Mouse (Mus musculus): Measurements from ENCODE around the gene St6galnac3.

The St6galnac3 gene

DNA sequence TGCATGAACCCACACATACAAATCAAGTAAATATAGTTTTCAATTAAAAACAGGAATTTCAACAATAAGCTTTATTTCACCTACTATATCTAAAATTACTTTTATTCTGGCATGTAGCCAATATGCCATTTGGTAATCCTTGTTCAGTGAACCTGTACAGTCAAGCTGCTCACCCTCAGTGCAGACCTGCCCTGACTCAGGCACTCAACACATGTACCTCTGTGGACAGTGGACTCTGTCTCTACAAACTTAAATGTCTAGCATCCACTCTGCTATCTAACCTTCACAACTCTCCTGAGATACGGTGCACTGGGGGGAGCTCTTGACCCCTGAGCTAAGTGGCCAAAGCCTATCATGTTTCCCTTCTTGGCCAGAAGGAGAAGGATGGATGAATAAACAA, 137.4 kb downstream of the St6galnac3 start:
- DNase-seq (ENCODE audit: low spot score in 2 of 2), result no peak

DNA sequence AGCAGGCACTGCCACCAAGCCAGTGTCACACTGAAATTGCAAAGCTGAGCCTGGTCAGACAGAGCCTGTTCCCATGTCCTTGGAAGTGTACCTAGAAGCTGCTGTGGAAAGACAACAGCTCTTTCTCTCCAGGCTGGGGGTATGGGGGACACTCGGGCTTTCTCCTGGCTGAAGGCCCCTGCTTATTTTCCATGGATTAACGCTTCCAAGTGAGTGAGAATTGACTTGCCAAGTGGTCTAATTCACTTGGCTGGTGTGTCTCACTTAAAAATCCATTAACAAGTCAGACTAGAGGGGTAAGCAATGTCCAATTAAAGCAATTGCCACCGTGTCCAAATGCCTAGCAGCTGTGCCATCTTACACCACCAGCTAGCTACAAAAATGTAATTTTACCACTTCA, 140.1 kb downstream of the St6galnac3 start:
- no peak for DNase-seq (ENCODE audit: low spot score in 2 of 2)

DNA sequence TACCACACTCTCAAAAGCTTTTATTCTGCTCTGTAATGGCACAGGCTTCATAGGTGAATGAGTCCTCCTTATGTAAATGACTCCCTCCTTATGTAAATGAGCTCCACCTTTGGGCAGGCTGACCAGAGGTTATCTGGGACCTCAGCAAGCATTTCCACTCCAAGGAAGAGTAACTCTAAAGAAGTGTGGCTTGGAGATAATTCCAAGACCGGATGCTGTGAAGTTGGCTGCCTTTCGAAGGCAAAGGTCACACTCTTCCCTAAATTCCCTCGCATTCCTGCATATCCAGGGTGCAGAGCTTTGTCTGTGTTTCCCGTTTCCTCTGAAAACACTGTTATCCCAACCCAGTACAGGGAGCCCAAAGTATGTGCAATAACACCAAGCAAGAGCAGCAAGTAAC, 142.9 kb downstream of the St6galnac3 start:
- no peak for DNase-seq (ENCODE audit: low spot score in 2 of 2)

DNA sequence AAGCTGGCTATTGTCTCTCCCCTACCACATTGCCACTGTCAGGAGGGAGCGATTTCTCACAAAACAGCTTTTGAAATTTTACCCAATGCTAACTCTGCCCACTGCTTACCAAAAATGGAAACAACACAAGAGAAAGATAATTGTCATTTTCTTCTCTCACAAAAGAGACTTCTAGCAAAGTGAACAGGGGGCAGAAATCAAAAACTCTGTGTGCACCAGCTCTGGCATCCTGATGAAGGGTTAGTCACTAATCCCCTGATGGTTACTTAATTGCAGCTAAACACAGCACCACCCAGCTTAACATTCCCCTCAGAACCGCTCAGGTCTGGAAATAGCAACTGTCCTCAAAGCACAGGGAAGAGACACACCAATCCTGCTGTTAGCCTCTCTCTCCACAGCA, 144.3 kb downstream of the St6galnac3 start:
- DNase-seq (ENCODE audit: low spot score in 2 of 2), result peak in 1 of 2 experiments; percentile 54

DNA sequence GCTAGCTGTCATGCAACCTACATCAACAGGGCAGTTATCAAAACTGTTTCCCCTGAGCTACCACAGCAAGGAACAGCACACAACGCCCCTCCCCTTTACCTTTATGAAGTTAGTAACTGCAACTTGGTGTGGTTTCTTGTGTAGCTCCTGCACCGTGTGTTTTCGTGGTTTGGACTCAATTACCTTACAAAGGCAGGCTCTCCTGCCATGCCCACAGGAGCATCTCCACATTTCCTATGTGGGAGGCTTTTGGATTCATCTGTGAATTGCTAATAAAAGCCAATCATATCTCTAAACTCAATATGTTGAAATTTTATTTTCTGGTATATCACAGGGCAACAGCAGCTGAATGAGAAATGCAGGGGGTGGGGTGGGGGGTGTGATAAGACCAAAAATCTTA, 144.8 kb downstream of the St6galnac3 start:
- DNase-seq (ENCODE audit: low spot score in 2 of 2), result no peak

DNA sequence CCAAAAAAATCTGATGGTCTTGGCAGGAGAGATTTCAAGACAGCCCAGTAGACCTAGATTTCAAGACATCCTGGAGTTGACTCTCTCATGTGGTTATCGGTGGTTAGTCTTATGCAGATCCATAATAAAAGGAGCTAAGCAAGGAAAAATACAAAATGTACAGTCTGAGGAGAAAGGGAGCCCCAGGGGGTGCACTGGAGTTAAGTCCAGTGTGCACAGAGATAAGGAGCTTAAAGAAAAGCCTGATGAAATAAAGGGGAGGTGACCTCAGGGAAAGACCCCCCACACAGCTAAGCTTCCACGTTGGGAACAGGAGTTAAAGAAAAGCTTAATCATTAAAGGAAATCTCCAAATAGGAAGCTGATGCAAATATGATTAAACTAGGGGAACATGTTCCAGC, 147.7 kb downstream of the St6galnac3 start:
- no peak for DNase-seq (ENCODE audit: low spot score in 2 of 2)

DNA sequence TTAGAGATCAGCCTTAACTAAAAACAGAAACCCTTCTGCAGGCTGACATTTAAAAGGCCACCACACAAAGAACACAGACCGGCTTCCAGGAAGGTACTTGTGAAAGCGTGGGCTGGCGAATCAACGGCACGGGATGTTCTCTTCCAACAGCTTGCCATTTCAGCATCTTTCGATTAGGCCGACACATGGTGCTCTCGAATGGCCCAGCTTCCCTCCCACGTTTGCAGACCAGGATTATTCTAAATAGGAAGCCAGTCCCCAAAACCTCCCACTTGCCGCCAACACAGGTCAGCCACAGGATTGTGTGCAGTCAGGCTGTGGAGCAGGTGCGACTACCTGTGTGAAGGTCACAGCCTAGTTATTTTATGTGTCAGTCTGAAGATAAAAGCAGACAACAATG, 153.8 kb downstream of the St6galnac3 start:
- peak; percentile 61 for DNase-seq (ENCODE audit: low spot score in 2 of 2)

DNA sequence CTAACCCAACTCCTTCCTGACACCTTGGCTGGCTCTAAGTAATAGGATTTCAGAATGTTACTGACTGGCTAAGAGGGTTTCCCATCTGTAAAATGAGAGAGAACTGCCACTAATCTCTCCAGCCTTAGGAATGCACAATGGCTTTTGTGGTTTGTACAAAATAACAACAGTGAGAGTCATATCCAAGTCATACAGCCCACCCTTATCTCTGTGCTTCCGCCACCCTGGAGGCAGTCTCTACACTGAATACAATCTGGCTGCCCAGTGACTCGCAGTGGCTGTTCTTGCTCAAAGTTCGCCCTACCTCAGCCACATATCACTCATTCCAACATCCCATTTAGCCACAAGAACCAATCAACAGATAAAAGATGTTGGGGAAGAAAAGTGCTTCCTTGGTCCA, 156.2 kb downstream of the St6galnac3 start:
- no peak for DNase-seq (ENCODE audit: low spot score in 2 of 2)

DNA sequence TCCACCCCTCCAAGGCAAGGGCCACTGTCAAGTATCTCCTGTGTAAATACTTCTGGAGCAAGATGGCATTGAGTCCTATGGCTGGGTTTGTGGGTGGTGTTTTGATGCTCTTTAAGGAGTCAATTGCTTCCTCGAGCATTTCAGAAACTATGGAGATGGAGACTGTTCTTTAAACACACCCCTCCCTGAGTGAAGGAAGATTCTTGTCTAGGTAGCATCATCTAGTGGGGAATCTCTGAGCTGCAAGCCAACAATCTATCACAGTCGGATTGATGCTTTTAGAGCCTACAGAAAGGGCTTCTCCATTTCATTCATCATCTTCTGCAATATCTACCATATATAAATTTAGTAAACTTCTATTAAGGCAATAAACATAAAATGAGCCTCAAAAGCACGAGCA, 157.1 kb downstream of the St6galnac3 start:
- peak in 1 of 2 experiments; percentile 48 for DNase-seq (ENCODE audit: low spot score in 2 of 2)

DNA sequence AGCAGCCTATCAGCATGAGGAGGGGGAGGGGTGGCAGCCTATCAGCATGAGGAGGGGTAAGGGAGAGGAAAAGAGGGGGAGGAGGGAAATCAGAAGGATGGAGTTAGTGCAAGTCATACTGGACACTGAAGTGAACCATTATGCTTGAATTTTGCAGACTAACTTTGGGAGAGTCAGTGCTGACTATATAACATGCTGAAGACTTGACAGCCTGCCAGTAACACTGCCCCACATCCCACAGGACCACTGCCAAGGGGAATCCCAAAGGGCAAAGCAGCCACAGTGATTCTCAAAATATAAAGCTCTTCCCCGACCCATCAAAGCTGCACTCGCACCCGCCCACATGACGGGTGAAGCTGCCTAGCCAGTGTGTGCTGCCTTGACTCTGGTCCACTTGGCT, 157.5 kb downstream of the St6galnac3 start:
- DNase-seq (ENCODE audit: low spot score in 2 of 2), result no peak

DNA sequence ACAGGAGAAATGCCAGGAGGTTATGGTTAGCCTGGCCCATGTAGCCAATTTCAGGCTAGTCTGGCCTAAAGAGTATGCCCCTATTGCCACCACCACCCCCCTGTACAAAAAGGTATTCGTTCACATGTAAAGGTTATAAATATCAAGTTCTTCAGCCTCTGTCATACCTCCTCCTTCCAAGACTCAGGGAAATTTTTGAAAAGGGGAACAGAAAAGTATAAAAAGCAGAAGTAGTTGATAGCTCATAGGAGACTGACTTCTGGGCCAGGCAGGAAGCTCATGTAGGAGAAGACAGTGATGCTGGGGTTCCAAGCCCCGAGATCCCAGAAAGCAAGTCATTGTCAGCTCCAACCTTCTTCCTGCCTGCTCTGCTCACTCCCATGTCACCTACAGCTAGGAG, 158.9 kb downstream of the St6galnac3 start:
- no peak for DNase-seq (ENCODE audit: low spot score in 2 of 2)

DNA sequence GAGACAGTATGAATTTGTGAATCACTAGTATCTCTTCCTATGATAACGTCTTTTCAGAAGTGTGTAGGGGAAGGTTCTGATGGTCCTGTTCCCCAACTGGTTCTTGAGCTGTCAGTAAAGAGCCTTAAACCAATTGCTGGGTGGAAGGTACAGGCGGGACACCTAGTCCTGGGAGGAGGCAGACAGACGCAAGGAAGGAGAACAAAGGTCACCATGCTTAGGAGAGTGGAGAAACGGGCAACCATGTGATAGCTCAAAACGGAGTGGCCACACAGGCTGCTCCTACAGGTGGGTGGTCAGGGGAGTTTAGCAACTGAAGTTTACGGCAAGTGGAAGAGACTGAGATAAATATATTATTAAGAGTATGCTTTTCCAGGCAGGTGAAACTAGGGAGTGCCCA, 164.1 kb downstream of the St6galnac3 start:
- DNase-seq (ENCODE audit: low spot score in 2 of 2), result no peak

DNA sequence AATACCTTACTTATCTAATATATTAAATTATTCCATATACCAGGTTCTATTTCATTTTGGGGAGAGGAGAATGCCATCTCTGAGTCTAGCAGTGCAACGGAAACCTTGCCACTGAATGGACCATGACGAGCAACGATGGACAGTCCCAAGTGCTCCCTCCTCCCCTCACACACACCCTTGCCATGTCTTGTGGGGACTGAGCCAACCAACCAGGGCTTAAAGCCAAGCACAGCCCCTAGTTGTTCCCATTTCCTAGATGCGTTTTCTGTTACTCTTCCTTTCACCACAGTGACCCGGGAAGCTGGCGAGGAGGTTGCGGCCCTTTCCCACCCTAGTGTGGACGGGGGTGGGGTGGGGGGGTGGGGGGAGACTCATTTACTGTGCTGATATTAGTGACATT, 165.4 kb downstream of the St6galnac3 start:
- DNase-seq (ENCODE audit: low spot score in 2 of 2), result no peak

DNA sequence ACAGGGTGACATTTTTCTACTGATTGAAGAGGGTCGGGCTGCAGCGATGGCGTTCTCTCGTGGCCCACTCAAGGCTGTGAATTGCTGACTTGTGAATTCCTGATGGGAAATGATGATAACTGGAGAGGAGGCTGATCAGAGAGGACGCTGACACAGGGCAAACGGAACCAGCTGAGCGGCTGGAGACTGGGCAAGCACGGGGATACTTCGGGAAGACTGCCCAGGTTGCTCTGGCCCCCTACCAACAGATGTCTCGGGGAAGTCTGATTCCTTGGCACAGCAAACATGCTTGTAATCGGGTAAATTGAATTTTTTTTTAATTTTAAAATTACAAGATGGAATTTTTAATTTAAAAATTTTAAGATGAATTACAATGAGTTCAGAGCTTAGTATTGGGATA, 168.4 kb downstream of the St6galnac3 start:
- no peak for DNase-seq (ENCODE audit: low spot score in 2 of 2)

DNA sequence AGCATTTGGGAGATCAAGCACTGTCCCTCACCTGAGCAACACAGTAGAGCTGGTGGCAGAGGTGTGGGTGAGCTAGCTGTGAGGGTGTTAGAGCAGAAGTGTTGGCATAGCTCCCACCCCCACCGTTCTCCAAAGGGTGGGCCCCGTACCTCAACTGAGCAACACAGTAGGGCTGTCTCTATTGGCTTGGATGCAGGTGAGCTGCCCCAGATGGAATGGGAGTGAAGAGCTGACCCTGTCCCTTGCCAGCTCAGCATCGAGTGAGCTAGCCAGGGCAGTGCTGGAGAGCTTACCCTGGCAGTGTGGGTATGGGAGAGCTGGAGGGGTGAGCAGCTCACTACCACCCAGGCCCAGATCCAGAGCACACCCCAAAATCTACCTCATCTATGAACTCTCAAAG, 171.3 kb downstream of the St6galnac3 start:
- DNase-seq (ENCODE audit: low spot score in 2 of 2), result no peak

DNA sequence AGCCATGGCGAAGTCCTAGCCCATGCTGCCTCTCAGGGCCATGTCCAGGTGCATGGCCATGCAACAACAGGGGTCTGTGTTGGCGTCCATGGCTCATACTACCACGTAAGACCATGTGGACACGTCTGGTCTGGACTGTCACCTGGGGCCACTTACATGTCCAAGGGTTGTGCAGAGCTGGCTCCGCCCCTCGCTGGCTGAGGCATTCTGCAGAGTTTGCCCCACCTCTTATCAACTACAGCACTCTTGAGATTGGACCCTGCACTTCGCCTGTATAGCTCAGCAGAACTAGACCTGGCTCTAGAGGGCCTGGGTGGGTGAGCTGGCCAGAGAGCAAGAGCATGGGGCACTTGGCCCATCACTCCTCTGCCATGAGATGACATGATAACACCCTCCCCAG, 171.7 kb downstream of the St6galnac3 start:
- no peak for DNase-seq (ENCODE audit: low spot score in 2 of 2)

DNA sequence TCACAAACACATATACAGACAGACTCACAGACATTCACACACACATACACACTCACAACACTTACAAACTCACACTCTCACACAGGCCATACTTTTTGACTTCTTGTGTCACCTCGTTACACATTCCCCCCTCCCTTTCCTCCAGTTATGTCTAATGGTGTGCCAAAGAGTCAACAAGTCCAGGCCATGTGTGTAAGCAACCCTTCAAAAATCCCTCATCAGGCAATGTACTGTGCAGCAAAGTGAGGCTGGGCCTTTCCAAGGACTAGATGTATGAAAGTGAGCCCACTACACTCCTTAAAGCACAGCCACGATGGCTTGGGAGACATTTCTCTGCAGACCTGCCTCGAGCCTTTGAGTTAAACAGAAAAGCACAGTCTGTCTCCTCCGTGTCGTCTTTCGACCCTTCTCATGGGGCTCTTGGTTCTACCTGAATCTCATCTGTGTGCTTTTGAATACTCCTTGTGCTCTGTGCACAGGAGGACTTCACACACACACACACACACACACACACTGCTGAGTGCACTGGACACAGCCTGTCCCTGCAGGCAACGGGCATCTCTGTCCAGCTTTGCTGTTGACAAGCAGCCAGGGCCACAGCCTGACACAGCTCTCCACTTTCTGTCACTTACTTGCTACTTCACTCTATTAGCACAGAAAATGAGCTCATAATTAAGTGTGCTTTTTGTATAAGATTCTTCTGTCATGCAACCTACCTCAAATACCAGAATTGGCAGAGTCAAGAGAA, 177.9 kb downstream of the St6galnac3 start:
- no peak for DNase-seq (ENCODE audit: low spot score in 2 of 2)

DNA sequence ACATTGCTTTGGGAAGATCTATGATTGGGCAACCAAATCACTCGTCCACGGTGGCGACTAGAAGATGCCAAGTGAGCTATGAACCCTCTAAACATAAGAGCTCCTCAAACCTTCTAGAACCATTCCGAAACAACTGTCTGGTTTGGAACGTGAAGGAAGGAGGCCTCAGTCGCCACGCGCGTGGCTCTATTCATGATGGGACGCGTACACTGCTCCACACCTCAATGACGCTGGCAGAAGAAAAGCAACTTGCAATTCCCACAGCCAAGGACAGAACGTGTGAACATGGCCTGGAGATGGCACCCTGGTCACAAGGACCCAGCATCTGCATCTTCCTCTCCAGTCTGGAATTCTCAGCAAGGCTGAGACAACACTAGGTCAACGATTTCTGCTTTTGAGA, 185.1 kb downstream of the St6galnac3 start:
- no peak for DNase-seq (ENCODE audit: low spot score in 2 of 2)

DNA sequence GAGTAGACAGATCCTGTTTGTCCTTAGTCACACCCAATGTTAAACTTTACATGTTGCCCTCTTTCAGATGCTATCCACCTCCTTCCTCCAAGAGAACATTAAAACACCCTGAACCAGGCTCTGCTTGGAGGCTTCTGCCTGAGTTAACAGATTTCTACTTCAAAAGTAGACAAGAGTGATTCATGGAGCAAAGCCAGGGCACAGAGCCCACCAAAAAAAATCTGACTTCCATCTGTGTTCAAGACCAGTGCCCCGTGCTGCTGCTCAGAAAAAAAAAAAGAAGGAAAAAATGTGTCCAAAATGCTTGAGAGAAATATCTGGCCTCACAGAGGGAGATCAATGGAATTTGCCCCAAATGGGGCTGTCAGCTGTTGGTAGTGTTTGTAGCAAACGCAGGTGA, 186.6 kb downstream of the St6galnac3 start:
- DNase-seq (ENCODE audit: low spot score in 2 of 2), result no peak

DNA sequence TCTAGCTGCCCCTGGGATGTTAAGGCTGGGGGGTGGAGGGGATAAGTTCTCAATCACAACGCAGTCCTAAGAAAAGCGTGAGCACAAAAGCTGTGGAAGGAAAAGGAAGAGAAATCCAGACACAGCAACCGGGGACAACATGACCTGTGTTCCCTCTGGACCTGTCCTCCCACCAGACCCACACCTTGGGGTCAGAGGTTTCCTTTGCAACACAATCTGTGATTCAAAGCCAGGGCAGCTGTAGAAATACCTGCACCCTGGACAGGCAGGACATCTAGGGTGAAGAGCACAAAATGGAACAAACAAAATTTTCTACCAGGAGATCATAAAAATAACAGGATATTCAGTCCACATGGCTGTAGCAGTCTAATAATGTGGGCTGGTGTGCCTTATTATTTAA, 187.5 kb downstream of the St6galnac3 start:
- DNase-seq (ENCODE audit: low spot score in 2 of 2), result no peak

DNA sequence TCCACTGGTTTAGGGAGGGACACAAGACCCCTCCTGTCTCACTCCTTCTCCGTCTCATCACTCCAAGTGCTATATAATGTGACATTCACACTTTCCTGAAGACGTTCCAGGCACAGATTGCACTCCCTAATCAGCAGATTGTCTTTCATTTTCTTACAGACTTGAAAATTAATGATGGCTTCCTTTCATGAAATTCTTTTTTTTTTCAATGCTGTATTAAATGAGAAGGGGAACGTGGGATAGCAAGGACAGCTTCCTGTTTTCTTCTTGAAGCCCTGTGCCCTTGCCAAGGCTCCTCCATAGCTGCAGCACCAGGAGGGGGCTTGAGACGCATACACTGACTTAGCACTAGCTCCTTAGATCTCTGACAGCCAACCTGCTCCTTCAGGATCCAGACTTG, 188.7 kb downstream of the St6galnac3 start:
- DNase-seq (ENCODE audit: low spot score in 2 of 2), result no peak

DNA sequence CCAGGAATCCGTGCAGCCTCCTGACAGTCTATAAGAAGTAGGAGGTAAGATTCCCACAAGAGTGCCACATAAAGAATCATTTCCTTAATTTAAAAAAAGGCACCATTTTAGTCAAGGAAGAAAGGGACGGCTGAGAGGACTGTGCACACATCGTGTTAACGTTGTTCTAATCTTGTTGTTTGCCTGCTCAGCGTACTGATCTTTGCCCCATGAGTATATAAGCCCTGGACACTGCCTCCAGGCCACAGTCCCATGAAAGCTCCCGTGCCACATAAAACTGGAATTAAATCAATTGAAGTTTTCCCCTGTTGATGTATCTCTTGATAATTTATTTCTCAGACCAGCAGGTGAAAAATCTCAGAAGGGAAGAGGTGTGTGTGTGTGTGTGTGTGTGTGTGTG, 195.8 kb downstream of the St6galnac3 start:
- no peak for DNase-seq (ENCODE audit: low spot score in 2 of 2)

DNA sequence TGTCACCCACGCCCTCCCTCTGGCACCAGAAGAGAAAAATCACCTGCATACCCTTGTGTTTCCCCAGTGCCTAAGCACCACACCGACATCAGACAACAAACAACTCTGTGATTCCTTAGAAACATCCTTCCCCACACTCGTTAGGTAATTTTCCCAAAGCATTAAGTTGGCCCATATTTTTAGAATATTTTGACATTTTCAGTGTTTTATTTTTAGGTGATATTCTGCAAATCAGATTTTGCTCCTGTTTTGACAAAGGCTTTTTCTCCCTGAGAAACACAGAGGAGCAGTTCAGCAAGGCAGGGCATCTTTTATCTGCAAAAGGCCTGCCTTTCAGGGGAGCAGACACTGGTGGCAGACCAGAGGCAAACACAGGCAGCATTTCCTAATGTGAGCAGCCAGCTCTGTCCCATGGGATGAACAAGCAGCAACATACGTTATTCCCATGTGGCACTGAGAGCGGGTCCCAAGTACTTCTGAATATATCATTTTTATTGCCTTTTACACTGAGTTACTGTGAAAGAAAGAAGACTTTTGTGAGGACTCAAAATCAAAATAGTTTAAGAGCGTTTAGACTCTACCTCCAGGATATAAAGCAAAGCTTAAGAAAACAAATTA, 199.7 kb downstream of the St6galnac3 start:
- peak in 1 of 2 experiments; percentile 35 for DNase-seq (ENCODE audit: low spot score in 2 of 2)

DNA sequence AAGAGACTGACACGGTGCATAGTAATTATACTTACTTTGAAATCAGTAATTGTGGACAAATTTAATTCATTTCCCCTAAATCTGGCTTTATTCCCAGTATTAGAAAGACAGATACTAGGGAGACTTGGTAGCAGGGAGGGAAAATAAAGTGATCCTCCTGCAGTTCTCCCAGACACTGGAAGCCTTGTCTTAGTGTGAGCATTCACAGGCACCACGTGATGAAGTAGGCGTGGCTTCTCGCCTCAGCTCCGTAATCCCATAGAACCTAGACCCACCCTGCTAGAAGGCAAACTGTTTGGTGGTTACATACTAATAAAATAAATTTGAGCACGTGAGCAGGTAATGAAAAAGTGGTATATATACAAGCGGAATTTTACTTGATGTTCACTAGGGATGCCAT, 208.1 kb downstream of the St6galnac3 start:
- no peak for DNase-seq (ENCODE audit: low spot score in 2 of 2)

Data from frontal cortex, postnatal 36 days (tissue).